Mouse (Mus musculus): ENCODE data around the gene Mier1. TPM values are rescaled to one million over a fixed set of nuclear protein-coding genes. Genes with fewer than 3 reads are reported as not detected.

Gene Mier1
- polyA plus RNA-seq, 1 experiment from 2014 or later: 31.0 TPM

DNA sequence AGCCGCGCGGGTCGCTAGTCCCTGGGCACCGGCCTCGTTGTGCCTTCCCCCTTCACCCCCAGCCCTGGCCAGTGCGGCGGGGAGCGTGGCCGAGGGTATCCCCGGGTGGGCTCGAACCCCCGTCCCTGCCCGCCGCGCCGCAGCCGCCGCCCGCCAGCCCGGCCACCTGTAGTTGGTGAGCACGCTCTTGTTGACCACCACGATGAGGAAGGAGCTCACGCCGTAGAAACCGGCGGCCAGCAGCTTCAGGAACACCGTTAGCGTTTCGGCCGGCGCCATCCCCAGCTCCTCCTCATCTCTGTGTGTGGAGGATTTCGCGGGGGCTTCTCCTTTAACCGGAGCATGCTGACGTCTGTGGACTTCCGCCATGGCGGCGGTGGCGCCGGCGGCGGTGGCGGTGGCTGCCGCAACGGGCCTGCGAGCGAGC is 100.3 kb downstream of the Mier1 start:
- Histone ChIP-seq H3K4me3 (peak overlapping the region; percentile 66), H3K9me3 (replicated peaks) (no peaks in the 10 kb centered on the region), H3K36me3 (peaks cover 18% of the 10 kb centered on the region), H3K27ac (replicated peaks) (peak overlapping the region; percentile 99), H3K27me3 (ENCODE audit: low read depth, poor library complexity, severe bottlenecking) (no peaks in the 10 kb centered on the region), H3K4me1 (peaks cover 22% of the 10 kb centered on the region)
- WGBS: under 1% methylated on average over 48 of the region's 48 CpGs
- peak; percentile 83 for DNase-seq (ENCODE audit: low spot score)

Other genes starting within 250 kb of the Mier1 start
- 0.19 and 0.38 TPM in 2 replicates for gene Tctex1d1, start 135.8 kb upstream of the Mier1 start, polyA plus RNA-seq (2016; fragmentation: Nextera tagmentation; extraction: Ambion mirVana)
- 0.23 and 0.41 TPM in 2 replicates for gene Insl5, start 87.5 kb upstream of the Mier1 start, polyA plus RNA-seq (2016; fragmentation: Nextera tagmentation; extraction: Ambion mirVana)
- 4.5 and 5.5 TPM in 2 replicates for gene Wdr78, start 165 bp downstream of the Mier1 start, polyA plus RNA-seq (2016; fragmentation: Nextera tagmentation; extraction: Ambion mirVana)
- 8.3 and 8.8 TPM in 2 replicates for gene Slc35d1, start 100.8 kb downstream of the Mier1 start, polyA plus RNA-seq (2016; fragmentation: Nextera tagmentation; extraction: Ambion mirVana)
- gene 4921539E11Rik, start 176.5 kb downstream of the Mier1 start, polyA plus RNA-seq (2016; fragmentation: Nextera tagmentation; extraction: Ambion mirVana): not detected in 2 replicates
- 15.9 and 16.8 TPM in 2 replicates for gene Oma1, start 199.4 kb downstream of the Mier1 start, polyA plus RNA-seq (2016; fragmentation: Nextera tagmentation; extraction: Ambion mirVana)